Mouse (Mus musculus): ENCODE data around the gene Otos. TPM values are rescaled to one million over a fixed set of nuclear protein-coding genes. Genes with fewer than 3 reads are reported as not detected.

Otos gene
- polyA plus RNA-seq, 1 experiment from 2014 or later, result 0.20 TPM

DNA sequence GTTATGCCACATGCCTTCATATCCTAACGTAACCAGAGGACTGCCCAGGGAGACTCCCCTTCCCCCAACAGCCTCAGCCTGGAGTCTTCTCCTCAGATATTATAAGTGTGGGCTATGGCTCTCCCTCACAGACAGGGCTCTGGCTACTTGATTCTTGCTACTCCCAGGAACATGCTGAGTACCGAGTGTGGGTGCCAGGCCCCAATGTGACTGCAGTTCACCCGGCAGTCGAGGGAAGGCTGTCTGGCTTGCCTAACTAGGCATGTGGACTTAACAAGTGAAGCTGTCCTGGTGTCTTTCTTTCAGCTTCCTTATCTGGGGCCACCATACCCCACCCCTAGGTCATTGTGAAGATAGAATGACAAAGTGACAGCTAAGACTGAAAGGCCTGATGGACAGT lies 5.0 kb downstream of the Otos start:
- no peak for ATAC-seq (ENCODE audit: low FRiP score)
- Histone ChIP-seq H3K27me3 (peaks cover 9% of the 10 kb centered on the region), H3K4me3 (replicated peaks) (no peak overlapping the region), H3K27ac (no peak overlapping the region), H3K4me2 (no peak overlapping the region), H3K36me3 (replicated peaks) (peaks cover 8% of the 10 kb centered on the region), H3K9me3 (no peaks in the 10 kb centered on the region), H3K9ac (no peak overlapping the region), H3K4me1 (peaks cover 25% of the 10 kb centered on the region)
- 77% methylated on average over 4 of the region's 4 CpGs for WGBS

DNA sequence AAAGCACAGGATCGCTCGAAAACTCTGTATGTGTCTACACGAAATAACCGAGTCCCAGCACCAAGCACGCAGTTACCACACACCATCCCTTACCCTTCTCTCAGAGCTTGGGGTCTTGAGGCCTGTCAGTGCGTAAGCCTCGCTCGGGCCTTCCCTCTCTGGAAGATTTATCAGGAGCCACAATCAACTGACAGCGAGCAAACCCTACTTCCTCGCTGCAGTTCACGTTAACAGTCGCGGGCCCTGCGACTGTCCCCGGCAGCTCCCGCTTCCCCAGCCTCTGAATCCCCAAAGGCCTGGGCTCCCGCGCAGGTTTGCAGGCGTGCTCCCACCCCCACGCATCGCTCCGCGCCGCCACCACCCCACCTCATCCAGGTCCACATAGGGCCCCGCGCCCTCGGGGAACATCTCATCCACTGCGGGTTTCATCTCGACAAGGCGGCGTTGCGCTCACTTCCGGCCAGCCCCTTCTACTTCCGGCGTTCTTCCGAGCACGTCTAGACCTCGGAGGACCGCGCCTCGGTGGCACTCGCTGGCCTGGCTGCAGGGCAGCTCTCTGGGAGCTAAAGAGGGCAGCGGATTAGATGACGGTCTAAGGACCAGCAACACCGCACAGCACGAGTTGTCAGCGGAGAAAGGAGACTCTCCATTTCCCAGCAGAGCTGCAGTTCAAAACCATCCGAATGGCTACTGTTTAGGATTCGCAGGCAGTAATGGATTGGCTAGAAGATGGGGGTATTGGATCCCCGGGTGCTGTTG lies 6.9 kb downstream of the Otos start, which contains the start of gene Cops9:
Gene Cops9 (minus strand): TSS at position 472 of the 759 bp plus-strand sequence.
- Histone ChIP-seq H3K4me2 (peak within 1 kb of the TSS; percentile 99), H3K9me3 (no peaks in the 10 kb centered on the region), H3K27me3 (0 out of 2 replicates have a peak, but pooled peaks cover 4% of the 10 kb centered on the region), H3K36me3 (replicated peaks) (peaks cover 28% of the 10 kb centered on the region), H3K9ac (peak within 1 kb of the TSS; percentile 95), H3K4me1 (peaks cover 16% of the 10 kb centered on the region), H3K4me3 (replicated peaks) (peak within 1 kb of the TSS; percentile 91), H3K27ac (peak within 1 kb of the TSS; percentile 63)
- ATAC-seq (ENCODE audit: low FRiP score), result peak; percentile 92
- 2% methylated on average over 50 of the region's 50 CpGs for WGBS

DNA sequence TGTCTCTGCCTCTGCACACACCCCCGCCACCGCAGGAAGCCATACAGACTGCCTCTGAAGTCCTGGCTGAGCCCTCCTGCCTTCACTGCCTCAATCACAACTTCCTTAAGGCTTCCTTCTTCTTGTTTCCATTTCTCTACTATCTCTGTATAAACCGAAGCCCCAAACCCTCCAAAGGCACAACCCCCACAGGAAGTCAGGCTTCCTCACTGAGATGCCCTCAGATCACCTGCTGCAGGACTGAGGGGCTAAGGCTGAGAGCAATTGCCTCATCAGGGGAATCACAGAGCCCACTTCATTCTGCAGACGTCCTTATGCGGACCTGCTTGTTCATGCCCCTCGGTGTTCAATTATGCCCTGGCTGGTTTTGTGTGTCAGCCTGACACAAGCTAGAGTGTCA lies 8.2 kb downstream of the Otos start:
- H3K9me3 ChIP-seq, result no peaks in the 10 kb centered on the region
- peak overlapping the region; percentile 91; the same call in 1 of the 2 replicates for H3K4me3 ChIP-seq (replicated peaks)
- H3K27me3 ChIP-seq, result no peaks in the 10 kb centered on the region
- WGBS, result 95% methylated on average over 6 of the region's 6 CpGs
- H3K4me1 ChIP-seq, result peaks cover 16% of the 10 kb centered on the region
- H3K4me2 ChIP-seq, result peak overlapping the region; percentile 99
- H3K9ac ChIP-seq, result no peak overlapping the region
- no peak overlapping the region for H3K27ac ChIP-seq
- peaks cover 40% of the 10 kb centered on the region for H3K36me3 ChIP-seq (replicated peaks)
- ATAC-seq (ENCODE audit: low FRiP score), result no peak

DNA sequence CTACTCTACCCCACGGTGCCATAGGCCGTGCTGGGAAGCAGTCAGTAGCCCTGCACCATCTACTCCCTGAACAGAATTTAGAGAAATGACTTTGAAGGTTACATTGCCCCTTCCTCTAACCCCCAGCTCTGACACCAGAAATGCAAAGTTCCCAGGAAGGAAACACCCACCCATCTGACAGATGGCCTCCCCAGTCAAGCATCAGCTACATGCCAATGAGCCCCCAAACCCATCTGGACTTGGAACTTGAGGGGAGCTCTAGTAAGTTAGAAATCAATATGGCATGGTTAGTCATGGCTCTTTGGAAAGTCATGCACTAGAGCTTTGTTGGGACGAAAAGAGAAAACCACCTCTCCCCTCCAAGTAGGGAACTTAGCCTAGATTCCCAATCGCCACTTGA lies 9.9 kb downstream of the Otos start:
- Histone ChIP-seq H3K4me2 (no peak overlapping the region), H3K4me1 (peaks cover 24% of the 10 kb centered on the region), H3K4me3 (replicated peaks) (no peak overlapping the region), H3K9ac (no peak overlapping the region), H3K9me3 (no peaks in the 10 kb centered on the region), H3K27me3 (no peaks in the 10 kb centered on the region), H3K36me3 (replicated peaks) (peaks cover 44% of the 10 kb centered on the region), H3K27ac (no peak overlapping the region)
- ATAC-seq (ENCODE audit: low FRiP score), result no peak
- 97% methylated on average over 4 of the region's 4 CpGs for WGBS

DNA sequence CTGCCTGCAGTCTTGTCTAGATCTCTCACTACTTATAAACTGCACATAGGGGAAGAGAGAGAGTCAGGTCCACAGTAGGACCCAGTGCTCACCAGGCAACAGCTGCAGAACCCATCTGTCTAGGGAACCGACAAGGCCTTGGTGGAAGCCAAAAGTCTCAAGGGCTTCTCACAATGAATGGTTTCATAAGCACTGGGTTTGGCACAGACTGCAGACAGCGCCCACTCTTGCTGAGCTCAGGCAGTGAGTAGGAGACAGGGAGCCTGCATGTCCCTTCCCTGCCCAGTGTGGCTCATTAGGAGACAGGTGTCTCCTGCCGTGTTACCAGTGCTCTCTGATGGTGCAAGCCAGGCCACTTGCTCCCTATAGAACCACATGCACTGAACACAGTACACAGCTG lies 10.5 kb downstream of the Otos start:
- Histone ChIP-seq H3K9ac (no peak overlapping the region), H3K27ac (no peak overlapping the region), H3K36me3 (replicated peaks) (peaks cover 44% of the 10 kb centered on the region), H3K4me3 (replicated peaks) (no peak overlapping the region), H3K4me2 (no peak overlapping the region), H3K9me3 (no peaks in the 10 kb centered on the region), H3K4me1 (peaks cover 24% of the 10 kb centered on the region), H3K27me3 (no peaks in the 10 kb centered on the region)
- WGBS, result 88% methylated on average over 3 of the region's 3 CpGs
- ATAC-seq (ENCODE audit: low FRiP score), result no peak

DNA sequence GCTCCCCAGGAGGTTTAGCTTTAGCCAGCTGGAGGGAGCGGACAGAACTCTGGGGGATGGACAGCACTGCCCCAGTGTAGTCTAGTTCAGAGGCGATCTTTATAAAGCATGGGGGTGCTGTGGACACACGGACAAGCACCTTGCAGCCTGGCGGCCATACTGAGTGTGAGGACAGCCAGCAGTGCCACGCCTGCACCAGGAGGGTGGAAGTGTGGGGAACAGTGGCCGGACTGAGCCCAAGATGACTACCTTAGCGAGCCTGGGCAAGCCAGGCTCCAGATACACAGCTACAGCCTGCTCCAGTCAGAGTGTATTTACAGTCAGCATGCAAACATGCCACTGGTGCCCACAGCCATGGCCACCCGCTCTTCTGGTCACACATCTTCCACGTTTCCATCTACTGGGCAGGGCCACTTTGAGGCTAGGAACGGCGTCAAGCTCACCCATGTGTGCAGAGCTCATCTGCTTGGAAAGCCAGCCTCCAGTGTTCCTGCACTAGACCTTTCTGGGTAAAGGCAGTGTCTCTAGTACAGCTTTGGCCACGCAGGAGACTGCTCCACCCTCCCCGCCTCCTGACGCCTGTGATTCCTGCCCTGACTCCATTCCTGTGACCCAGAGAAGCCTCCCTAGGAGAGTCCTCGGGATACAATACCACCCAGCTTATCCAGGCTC lies 11.0 kb downstream of the Otos start:
- Histone ChIP-seq H3K4me3 (replicated peaks) (no peak overlapping the region), H3K27me3 (no peaks in the 10 kb centered on the region), H3K4me2 (no peak overlapping the region), H3K4me1 (peaks cover 24% of the 10 kb centered on the region), H3K9ac (no peak overlapping the region), H3K36me3 (replicated peaks) (peaks cover 44% of the 10 kb centered on the region), H3K27ac (no peak overlapping the region), H3K9me3 (no peaks in the 10 kb centered on the region)
- 92% methylated on average over 15 of the region's 15 CpGs for whole genome bisulfite sequencing
- no peak for ATAC-seq (ENCODE audit: low FRiP score)

DNA sequence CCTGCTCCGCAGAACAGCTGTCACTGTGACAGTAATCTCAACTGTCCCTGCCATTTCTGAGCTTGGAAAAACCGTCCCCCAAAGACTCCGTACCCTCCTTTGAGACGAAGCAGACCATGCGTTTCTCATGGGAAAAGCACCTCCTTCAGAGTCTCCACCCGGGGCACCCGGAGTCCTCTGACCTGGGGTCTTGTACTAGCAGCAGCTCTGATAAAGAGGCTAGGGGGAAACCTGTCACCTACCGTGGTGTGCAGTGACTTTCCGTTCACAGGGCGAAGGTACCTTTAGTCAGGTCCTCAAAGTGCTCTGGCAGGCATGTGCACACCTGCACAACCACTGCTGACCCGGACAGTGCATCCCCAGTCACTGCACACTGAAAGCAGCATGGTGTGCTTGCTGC lies 12.0 kb downstream of the Otos start:
- WGBS, result 95% methylated on average over 11 of the region's 11 CpGs
- Histone ChIP-seq H3K4me2 (no peak overlapping the region), H3K4me3 (replicated peaks) (no peak overlapping the region), H3K27ac (no peak overlapping the region), H3K4me1 (peaks cover 20% of the 10 kb centered on the region), H3K27me3 (no peaks in the 10 kb centered on the region), H3K9ac (no peak overlapping the region), H3K36me3 (replicated peaks) (peaks cover 44% of the 10 kb centered on the region), H3K9me3 (no peaks in the 10 kb centered on the region)
- ATAC-seq (ENCODE audit: low FRiP score), result no peak

DNA sequence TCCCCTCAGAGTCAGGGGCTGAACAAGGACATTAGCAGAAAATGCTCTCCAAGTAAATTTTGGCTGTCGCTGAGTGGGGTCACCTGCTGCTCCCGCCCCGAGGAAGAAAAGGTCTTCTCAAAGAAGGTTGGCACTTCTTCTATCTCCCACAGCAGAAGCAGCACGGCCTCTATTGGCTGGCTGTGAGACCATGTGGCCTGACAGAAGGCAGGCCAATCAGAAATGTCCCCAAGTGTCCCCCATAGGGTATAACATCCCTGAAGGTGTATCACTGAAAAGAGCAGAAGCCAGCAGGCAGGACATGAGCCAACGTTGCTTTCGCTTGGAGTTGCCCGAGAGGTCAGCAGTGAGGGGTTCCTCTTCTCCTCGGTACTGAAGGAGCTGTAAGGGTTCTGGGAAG lies 12.6 kb downstream of the Otos start:
- Histone ChIP-seq H3K4me2 (no peak overlapping the region), H3K9ac (no peak overlapping the region), H3K27ac (no peak overlapping the region), H3K4me3 (replicated peaks) (no peak overlapping the region), H3K36me3 (replicated peaks) (peaks cover 44% of the 10 kb centered on the region), H3K4me1 (peaks cover 18% of the 10 kb centered on the region), H3K27me3 (no peaks in the 10 kb centered on the region), H3K9me3 (no peaks in the 10 kb centered on the region)
- WGBS, result 84% methylated on average over 8 of the region's 8 CpGs
- ATAC-seq (ENCODE audit: low FRiP score), result no peak

DNA sequence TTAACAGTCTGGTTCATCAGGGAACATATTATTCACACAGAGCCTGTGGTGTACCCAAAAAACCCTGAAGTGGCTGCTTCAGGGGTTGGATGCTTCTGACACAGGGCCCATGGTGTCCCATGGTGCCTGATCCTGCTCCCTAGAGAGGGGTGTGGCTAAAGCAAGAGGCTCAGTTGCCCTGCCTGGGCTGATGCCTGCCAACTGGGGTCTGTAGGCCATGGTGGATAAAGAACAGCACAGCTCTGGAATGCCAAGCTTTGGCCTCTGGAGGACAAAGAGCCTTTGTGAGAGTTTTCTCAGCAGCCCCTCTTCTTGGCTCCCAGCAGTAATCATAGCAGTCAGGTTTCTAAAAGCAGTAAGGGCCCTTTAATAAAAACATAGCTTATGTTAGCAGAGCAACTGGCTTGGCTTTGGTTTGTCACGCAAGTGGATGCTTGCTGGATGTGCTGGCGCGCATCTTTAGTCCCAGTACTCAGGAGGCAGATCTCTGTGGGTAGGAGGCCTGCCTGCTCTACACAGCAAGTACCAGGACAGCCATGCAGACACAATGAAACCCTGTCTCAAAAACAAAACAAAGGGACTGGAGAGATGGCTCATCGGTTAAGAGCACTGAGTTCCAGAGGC lies 13.6 kb downstream of the Otos start:
- ATAC-seq (ENCODE audit: low FRiP score), result no peak
- peak overlapping the region; percentile 19; the same call in 1 of the 2 replicates for H3K27ac ChIP-seq
- H3K27me3 ChIP-seq, result peaks cover 2% of the 10 kb centered on the region; the same call in 1 of the 2 replicates
- no peak overlapping the region for H3K4me3 ChIP-seq (replicated peaks)
- peaks cover 9% of the 10 kb centered on the region for H3K4me1 ChIP-seq
- H3K9ac ChIP-seq, result no peak overlapping the region
- H3K4me2 ChIP-seq, result no peak overlapping the region
- peaks cover 44% of the 10 kb centered on the region for H3K36me3 ChIP-seq (replicated peaks)
- 59% methylated on average over 4 of the region's 4 CpGs for WGBS
- H3K9me3 ChIP-seq, result no peaks in the 10 kb centered on the region

DNA sequence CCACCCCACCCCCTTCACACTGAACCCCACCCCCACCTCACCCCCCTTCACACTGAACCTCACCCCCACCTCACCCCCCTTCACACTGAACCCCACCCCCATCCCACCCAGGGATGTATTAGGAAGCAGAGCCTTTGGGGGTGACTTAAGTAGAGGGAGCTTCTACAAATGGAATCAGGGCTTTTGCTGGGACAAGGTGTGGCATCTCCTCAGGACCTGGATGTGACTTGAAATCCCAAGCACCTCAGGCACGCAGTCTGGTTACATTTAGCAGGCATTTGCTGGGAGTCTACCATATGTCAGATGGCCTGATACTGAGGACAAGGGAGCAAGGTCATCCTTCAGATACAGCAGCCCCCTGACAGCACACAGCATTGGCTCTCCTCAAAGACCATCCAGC lies 14.1 kb downstream of the Otos start:
- 72% methylated on average over 1 of the region's 1 CpGs for WGBS
- Histone ChIP-seq H3K36me3 (replicated peaks) (peaks cover 44% of the 10 kb centered on the region), H3K9me3 (no peaks in the 10 kb centered on the region), H3K27me3 (peaks cover 3% of the 10 kb centered on the region; the same call in 1 of the 2 replicates), H3K4me2 (no peak overlapping the region), H3K4me1 (peaks cover 7% of the 10 kb centered on the region), H3K4me3 (replicated peaks) (no peak overlapping the region), H3K27ac (peak overlapping the region; percentile 19; the same call in 1 of the 2 replicates), H3K9ac (no peak overlapping the region)
- ATAC-seq (ENCODE audit: low FRiP score), result no peak

DNA sequence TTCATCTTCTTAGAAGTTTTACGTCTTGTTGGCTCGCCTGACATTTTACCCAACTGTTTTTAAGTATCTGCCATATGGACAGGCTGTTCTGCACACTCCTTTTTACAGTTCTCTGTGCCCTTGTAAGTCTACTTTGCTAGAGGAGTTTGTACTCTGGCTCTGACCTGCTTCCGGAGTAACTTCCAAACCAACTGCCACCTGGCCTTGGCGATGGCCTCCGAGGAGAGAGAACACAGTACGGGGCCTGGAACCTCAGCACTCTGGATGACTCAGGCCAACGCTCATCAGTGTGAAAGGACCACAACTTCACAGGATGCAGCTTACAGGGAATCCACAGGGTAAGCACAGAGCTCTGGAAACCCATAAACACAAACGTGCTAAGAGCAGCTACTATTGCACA lies 14.9 kb downstream of the Otos start:
- Histone ChIP-seq H3K9me3 (no peaks in the 10 kb centered on the region), H3K27me3 (peaks cover 3% of the 10 kb centered on the region; the same call in 1 of the 2 replicates), H3K4me1 (peaks cover 7% of the 10 kb centered on the region), H3K9ac (no peak overlapping the region), H3K4me3 (replicated peaks) (no peak overlapping the region), H3K36me3 (replicated peaks) (peaks cover 37% of the 10 kb centered on the region), H3K4me2 (no peak overlapping the region), H3K27ac (no peak overlapping the region)
- no peak for ATAC-seq (ENCODE audit: low FRiP score)
- 90% methylated on average over 8 of the region's 8 CpGs for WGBS

DNA sequence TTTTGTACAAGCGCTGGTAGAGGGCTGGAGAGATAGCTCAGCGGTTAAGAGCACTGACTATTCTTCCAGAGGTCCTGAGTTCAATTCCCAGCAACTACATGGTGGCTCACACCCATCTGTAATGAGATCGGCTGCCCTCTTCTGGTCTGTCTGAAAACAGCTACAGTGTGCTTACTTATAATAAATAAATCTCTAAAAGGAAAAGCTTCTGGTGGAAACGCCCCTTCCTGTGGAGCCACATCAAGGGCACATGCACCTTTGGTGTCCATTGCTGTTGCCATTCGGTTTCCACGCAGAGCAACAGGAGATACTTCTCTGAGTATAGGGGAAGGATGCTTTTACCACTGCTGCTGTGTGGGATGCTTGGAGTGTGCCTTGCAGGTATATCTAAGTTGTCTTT lies 15.7 kb downstream of the Otos start:
- H3K4me1 ChIP-seq, result peaks cover 7% of the 10 kb centered on the region
- 77% methylated on average over 6 of the region's 6 CpGs for WGBS
- peaks cover 29% of the 10 kb centered on the region for H3K36me3 ChIP-seq (replicated peaks)
- no peak for ATAC-seq (ENCODE audit: low FRiP score)
- H3K9ac ChIP-seq, result no peak overlapping the region
- H3K4me3 ChIP-seq (replicated peaks), result no peak overlapping the region
- no peak overlapping the region for H3K27ac ChIP-seq
- no peaks in the 10 kb centered on the region for H3K9me3 ChIP-seq
- H3K4me2 ChIP-seq, result no peak overlapping the region
- H3K27me3 ChIP-seq, result peaks cover 3% of the 10 kb centered on the region; the same call in 1 of the 2 replicates

Data from forebrain, embryonic 12.5 days (tissue).